Mouse (Mus musculus) bone marrow macrophage, adult 2 months (primary cell): ENCODE data around the gene Hoxc12.

Experiments
- CTCF ChIP-seq: IDR thresholded peaks from 2 replicates; pipeline ENCODE4 v1.5.1; 2012; ENCODE audit warnings: low read depth, mild to moderate bottlenecking, low read length, moderate library complexity
- POLR2A ChIP-seq: IDR thresholded peaks from 2 replicates; pipeline ENCODE4 v1.6.1; 2012; ENCODE audit warnings: mild to moderate bottlenecking, low read depth, low read length, borderline replicate concordance

GRCm38 (mm10) chr15:102934897-102935296 lies 1.7 kb upstream of the Hoxc12 start:
- TF ChIP-seq CTCF: no peak
- no peak for TF ChIP-seq POLR2A
